In the genomic region with DNA sequence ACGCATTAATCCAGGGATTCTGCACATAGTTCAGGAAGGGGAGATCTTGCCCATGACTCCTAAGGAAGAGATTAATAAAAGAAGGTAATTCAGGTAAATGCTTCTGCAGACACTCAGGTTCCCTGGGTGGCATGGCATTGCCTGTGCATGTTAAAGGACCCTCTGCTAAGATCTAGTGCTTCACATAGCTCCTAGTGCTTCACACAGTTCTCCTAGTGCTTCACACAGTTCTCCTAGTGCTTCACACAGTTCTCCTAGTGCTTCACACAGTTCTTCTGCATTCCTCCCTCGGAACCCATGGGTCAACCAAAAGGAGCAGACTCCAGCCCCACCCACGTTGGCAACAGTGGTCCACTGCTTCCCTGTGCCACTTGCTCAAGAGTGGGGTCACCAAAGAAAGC, we compare ENCODE assay signal across 9 mouse cellular contexts. TPM values are rescaled to one million over a fixed set of nuclear protein-coding genes. Genes with fewer than 3 reads are reported as not detected.
DNase-seq lines count a peak whose midpoint lies in the region; ATAC-seq lines count a peak whose summit lies in the region.
"Had no signal": no experiment of that assay in that cellular context is flagged by ENCODE, and none has a peak within 500 bp of the region (broad histone marks: within the 10 kb centered on the region; RNA-seq: fewer than 3 reads in every experiment).

No protein-coding gene starts in this region.

- H3K27ac ChIP-seq in embryonic facial prominence, embryonic 13.5 days, result no peak overlapping the region
- H3K27ac ChIP-seq in hindbrain, embryonic 14.5 days, result no peak overlapping the region

- H3K36me3 ChIP-seq in embryonic facial prominence, embryonic 13.5 days, result peaks cover 13% of the 10 kb centered on the region
- 0 out of 2 replicates have a peak, but pooled peaks cover 5% of the 10 kb centered on the region for H3K36me3 ChIP-seq in hindbrain, embryonic 14.5 days (replicated peaks; ENCODE audit: control insufficient read depth, insufficient read depth)

- ATAC-seq in embryonic facial prominence, embryonic 13.5 days (ENCODE audit: insufficient number of reproducible peaks, insufficient read depth, low FRiP score, low TSS enrichment, low read depth), result no peak
- ATAC-seq in hindbrain, embryonic 14.5 days (ENCODE audit: low FRiP score), result no peak

- peak; percentile 24 for DNase-seq in kidney, adult 11 months
- DNase-seq in kidney, postnatal 4 days, result no peak
- DNase-seq in hindbrain, embryonic 14.5 days (ENCODE audit: low spot score), result no peak
- DNase-seq in lung, postnatal 36 days, result peak; percentile 53
- no peak for DNase-seq in right cerebral cortex, postnatal 10 days (ENCODE audit: low spot score in 2 of 2)
- no peak for DNase-seq in cerebellum, postnatal 14 days
- DNase-seq in right cerebral cortex, postnatal 25 days, result no peak
- DNase-seq: thymus, postnatal 36 days had no signal

- H3K4me3 ChIP-seq in embryonic facial prominence, embryonic 13.5 days, result no peak overlapping the region
- H3K4me3 ChIP-seq in hindbrain, embryonic 14.5 days (replicated peaks; ENCODE audit: low read length), result no peak overlapping the region

- no peaks in the 10 kb centered on the region for H3K27me3 ChIP-seq in embryonic facial prominence, embryonic 13.5 days
- no peaks in the 10 kb centered on the region for H3K27me3 ChIP-seq in hindbrain, embryonic 14.5 days (ENCODE audit: control insufficient read depth, insufficient read depth, low read length)

- H3K9me3 ChIP-seq in embryonic facial prominence, embryonic 13.5 days, result no peaks in the 10 kb centered on the region
- no peaks in the 10 kb centered on the region for H3K9me3 ChIP-seq in hindbrain, embryonic 14.5 days (ENCODE audit: control insufficient read depth, low read length)

- H3K4me2 ChIP-seq in embryonic facial prominence, embryonic 13.5 days, result peak overlapping the region; percentile 1; the same call in 1 of the 2 replicates
- H3K4me2 ChIP-seq in hindbrain, embryonic 14.5 days (replicated peaks), result peak overlapping the region; percentile 17

- no peak overlapping the region for H3K9ac ChIP-seq in embryonic facial prominence, embryonic 13.5 days
- no peak overlapping the region for H3K9ac ChIP-seq in hindbrain, embryonic 14.5 days

- 79% methylated on average over 3 of the region's 3 CpGs for WGBS in embryonic facial prominence, embryonic 13.5 days
- WGBS in hindbrain, embryonic 14.5 days, result 77% methylated on average over 3 of the region's 3 CpGs

- H3K4me1 ChIP-seq in embryonic facial prominence, embryonic 13.5 days, result peaks cover 57% of the 10 kb centered on the region
- H3K4me1 ChIP-seq in hindbrain, embryonic 14.5 days (replicated peaks; ENCODE audit: control insufficient read depth, insufficient read depth, low read length), result peaks cover 50% of the 10 kb centered on the region

RNA-seq across cellular contexts. Expression of a gene that starts 56.1 kb away (rescaled TPM):
- polyA plus RNA-seq in embryonic facial prominence, embryonic 13.5 days (2015; fragmentation: Nextera tagmentation; extraction: Ambion mirVana), result 120 and 121 TPM in 2 replicates
- 110 and 119 TPM in 2 replicates for polyA plus RNA-seq in hindbrain, embryonic 14.5 days (2014; fragmentation: Nextera tagmentation; extraction: Ambion mirVana)

RNA-seq across cellular contexts. Expression of a gene that starts 56.7 kb away (rescaled TPM):
- 13.2 and 15.4 TPM in 2 replicates for polyA plus RNA-seq in embryonic facial prominence, embryonic 13.5 days (2015; fragmentation: Nextera tagmentation; extraction: Ambion mirVana)
- polyA plus RNA-seq in hindbrain, embryonic 14.5 days (2014; fragmentation: Nextera tagmentation; extraction: Ambion mirVana), result 31.5 and 31.6 TPM in 2 replicates

Comparison
In these comparisons a context has a peak if more than half of its experiments do, and no peak if none do; other contexts are left out.
1. DNase-seq: peak in kidney, adult 11 months (single experiment) and lung, postnatal 36 days (single experiment); none in kidney, postnatal 4 days (0 of 2), hindbrain, embryonic 14.5 days (single experiment), right cerebral cortex, postnatal 10 days (0 of 2), cerebellum, postnatal 14 days (0 of 2) and right cerebral cortex, postnatal 25 days (single experiment).